Mouse (Mus musculus): Measurements from ENCODE around the gene Ppp1r37.

Ppp1r37 gene

GRCm38 (mm10) chr7:19506969-19507611 lies 55.8 kb downstream of the Ppp1r37 start:
- intact Hi-C loops (cut with DNase I) = loop anchor here (5.0 kb wide), 2 partner anchors 50 to 65 kb away; partner anchors contain the start of gene Mark4

DNA sequence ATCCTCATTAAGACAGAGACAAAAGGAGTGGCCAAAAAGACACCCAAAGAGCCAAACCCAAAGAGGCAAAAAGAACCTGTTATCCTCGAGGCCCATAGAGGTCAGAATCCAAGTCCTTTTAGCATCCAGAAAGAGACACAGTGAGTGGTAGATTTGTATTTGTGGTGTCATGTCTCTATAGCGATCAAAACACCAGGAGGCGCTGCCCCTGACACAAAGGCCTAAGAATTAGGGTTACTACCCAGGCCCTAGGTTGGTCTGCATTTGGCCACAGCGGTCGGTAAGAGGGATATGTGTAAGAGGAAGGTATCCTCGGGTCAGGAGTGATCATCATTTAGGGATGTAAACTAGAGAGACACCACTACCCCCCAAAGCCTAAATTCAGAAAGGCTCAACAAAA lies 56.5 kb downstream of the Ppp1r37 start:
- intact Hi-C loops (cut with DNase I) = loop anchor here (5.0 kb wide), 2 partner anchors 49 to 66 kb away; partner anchors contain the start of gene Mark4

- intact Hi-C loops (cut with DNase I) = no loop called here
Measured at GRCm38 (mm10) chr7:19503481-19504068, 59.3 kb downstream of the Ppp1r37 start.

DNA sequence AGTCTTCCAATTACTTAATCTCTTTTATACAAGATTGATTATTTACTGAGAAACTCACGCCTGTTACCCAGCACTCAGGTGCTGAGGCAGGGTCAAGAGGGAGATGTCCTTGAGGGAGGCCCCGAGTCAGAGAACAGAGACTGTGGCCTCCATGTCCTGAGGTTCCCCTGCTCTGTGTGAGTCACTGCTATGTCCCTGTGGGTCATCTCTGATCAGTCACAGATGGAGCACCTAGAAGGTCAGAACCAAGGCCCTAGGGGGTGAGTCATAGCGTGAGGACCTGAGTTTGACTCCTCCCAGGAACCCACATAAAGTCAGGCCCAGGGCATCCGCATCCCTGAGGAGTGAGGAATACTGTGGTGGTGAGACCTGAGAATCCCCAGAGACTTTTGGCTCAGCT lies 61.2 kb downstream of the Ppp1r37 start:
- intact Hi-C loops (cut with DNase I) = no loop called here

DNA sequence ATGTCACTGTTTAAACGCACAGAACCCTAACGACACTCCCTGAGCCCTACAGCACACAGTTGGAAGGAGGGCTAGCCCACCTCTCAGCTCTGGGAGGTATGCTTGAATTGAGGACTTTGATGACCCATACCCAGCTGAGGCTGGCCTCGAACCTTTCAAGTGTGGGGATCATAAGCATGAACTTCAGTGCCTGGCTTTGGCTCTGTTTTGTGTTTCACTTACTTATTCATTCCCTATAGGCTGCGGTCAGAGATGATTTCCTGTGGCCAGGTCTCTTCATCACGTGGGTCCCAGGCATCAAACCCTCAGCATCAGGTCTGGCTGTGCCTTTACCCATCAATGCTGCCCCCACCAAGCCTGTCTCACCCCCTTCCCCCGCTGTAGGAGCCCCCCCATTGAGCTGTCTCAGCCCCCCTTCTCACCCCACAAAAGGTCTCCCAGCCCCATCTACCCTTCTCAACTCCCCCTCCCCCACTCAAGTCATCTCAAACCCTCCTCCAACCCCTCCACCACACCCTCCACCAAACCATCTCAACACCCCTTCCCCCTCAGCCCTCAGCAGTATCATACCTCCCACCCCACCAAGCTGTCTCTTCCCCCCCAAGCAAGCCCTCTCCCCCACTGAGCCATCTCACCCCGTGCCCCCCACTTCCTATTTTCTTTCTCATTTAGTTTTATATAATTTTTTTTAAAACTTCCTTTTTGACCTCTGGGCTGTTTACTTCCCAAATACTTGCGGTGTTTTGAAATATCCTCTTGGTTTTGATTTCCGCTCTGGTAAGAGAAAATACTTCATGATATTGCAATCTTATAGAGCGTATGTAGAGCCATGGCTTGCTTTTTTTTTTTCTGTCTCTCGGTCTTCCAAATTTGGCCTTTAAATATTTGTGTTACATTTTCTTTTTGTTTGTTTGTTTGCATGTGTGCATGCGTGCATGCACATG lies 62.2 kb downstream of the Ppp1r37 start:
- intact Hi-C loops (cut with DNase I) = no loop called here

- intact Hi-C loops (cut with DNase I) = no loop called here
Measured at GRCm38 (mm10) chr7:19498326-19498725, 64.5 kb downstream of the Ppp1r37 start.

DNA sequence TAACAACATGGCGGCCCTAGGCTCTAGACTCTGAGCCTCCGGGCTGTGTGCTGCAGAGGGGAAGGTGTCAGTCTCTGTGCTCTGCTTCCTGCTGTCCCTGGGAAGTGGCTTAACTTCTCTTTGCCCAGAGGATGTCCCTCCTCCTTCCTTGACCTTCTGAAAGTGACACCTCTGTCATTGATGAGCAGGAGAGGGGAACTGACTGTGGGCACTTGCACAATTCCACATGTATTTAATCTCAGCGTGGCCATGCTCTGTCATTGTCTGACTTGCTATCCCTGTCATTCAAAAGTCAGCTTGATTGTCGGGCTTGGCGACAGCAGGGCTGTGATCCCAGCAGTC lies 66.7 kb downstream of the Ppp1r37 start:
- intact Hi-C loops (cut with DNase I) = no loop called here

GRCm38 (mm10) chr7:19495521-19496213 lies 67.2 kb downstream of the Ppp1r37 start:
- intact Hi-C loops (cut with DNase I) = no loop called here

- intact Hi-C loops (cut with DNase I) = no loop called here
Measured at GRCm38 (mm10) chr7:19494751-19495474, 68.0 kb downstream of the Ppp1r37 start.

GRCm38 (mm10) chr7:19491731-19492130 lies 71.1 kb downstream of the Ppp1r37 start:
- intact Hi-C loops (cut with DNase I) = no loop called here

DNA sequence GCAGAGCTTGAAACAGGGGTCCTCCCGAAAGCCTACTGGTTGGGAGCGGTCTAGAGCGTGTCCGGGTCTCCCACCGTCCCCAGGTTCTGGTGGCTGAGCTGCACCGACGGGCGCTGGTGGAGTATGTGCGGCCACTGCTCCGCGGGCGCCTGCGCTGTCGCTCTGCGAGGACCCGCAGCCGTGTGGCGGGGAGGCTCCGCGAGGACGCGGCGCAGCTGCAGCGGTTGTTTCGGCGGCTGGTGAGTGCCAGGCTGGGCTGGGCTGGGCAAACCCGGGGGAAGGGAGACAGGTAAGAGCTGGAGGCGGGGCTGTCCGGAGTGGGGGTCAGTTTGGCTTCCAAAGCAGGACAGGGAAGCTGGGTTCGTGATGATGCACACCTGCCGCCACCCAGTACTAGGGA lies 73.4 kb downstream of the Ppp1r37 start:
- intact Hi-C loops (cut with DNase I) = no loop called here

DNA sequence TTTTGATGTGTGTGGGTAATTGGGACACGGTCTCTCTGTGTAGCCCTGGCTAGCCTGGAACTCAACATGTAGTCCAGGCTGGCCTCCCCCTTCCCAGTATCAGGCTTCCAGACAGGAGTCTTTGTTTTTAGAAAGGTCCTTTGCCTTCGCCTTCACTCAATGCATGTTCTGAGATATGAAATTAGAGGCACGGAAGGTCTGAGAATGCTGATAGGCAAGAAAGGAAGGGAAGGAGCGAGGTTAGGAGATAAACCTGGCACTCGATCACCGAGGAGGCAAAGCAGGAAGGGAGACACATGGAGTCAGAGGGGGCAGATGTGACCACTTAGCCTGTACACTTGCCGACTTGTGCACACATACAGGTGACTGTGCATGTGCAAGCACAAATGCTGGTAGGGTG lies 76.3 kb downstream of the Ppp1r37 start:
- intact Hi-C loops (cut with DNase I) = no loop called here

GRCm38 (mm10) chr7:19485488-19485887 lies 77.4 kb downstream of the Ppp1r37 start:
- intact Hi-C loops (cut with DNase I) = no loop called here

DNA sequence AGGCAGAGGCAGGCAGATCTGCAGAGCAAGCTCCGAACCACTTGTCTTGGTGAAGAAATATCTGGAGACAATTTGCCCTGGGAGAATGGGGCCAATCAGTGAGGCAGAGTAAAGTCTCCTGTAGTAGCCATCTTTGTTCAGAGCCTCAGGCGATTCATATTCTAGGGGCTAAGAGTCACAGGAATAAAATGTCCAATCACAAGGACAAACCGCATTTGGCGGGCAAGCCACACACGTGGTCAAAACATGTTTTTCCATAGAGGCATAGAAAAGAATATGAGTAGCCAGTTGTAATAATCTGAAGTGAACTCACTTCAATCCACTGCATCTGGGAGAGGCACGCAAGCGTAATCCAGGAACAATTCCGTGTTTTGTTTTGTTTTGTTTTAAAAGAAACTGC lies 79.6 kb downstream of the Ppp1r37 start:
- intact Hi-C loops (cut with DNase I) = no loop called here

Data from adrenal gland (tissue).